Mouse (Mus musculus): Measurements from ENCODE around the gene Tmem150c.

The Tmem150c gene

GRCm38 (mm10) chr5:100097967-100098366, 61.6 kb downstream of the Tmem150c start:
- no peak for DNase-seq (ENCODE audit: extremely low spot score)

- DNase-seq (ENCODE audit: extremely low spot score) = no peak
Observed at GRCm38 (mm10) chr5:100096955-100097354, 62.7 kb downstream of the Tmem150c start.

GRCm38 (mm10) chr5:100091602-100092001, 68.0 kb downstream of the Tmem150c start:
- DNase-seq (ENCODE audit: extremely low spot score) = peak; percentile 32

GRCm38 (mm10) chr5:100091263-100091594, 68.4 kb downstream of the Tmem150c start:
- no peak for DNase-seq (ENCODE audit: extremely low spot score)

- DNase-seq (ENCODE audit: extremely low spot score) = no peak
Observed at GRCm38 (mm10) chr5:100090515-100091262, 68.9 kb downstream of the Tmem150c start.

- no peak for DNase-seq (ENCODE audit: extremely low spot score)
Observed at GRCm38 (mm10) chr5:100085097-100085496, 74.5 kb downstream of the Tmem150c start.

GRCm38 (mm10) chr5:100083953-100084562, 75.5 kb downstream of the Tmem150c start:
- no peak for DNase-seq (ENCODE audit: extremely low spot score)

GRCm38 (mm10) chr5:100082006-100082405, 77.6 kb downstream of the Tmem150c start:
- DNase-seq (ENCODE audit: extremely low spot score) = no peak

GRCm38 (mm10) chr5:100079931-100080275, 79.7 kb downstream of the Tmem150c start:
- no peak for DNase-seq (ENCODE audit: extremely low spot score)

- peak; percentile 53 for DNase-seq (ENCODE audit: extremely low spot score)
Observed at GRCm38 (mm10) chr5:100079040-100079930, 80.3 kb downstream of the Tmem150c start.

- no peak for DNase-seq (ENCODE audit: extremely low spot score)
Observed at GRCm38 (mm10) chr5:100074571-100074970, 85.0 kb downstream of the Tmem150c start.

- DNase-seq (ENCODE audit: extremely low spot score) = no peak
Observed at GRCm38 (mm10) chr5:100072557-100072956, 87.1 kb downstream of the Tmem150c start.

GRCm38 (mm10) chr5:100071541-100071940, 88.1 kb downstream of the Tmem150c start:
- DNase-seq (ENCODE audit: extremely low spot score) = no peak

- DNase-seq (ENCODE audit: extremely low spot score) = peak; percentile 84
Observed at GRCm38 (mm10) chr5:100070255-100070654, 89.4 kb downstream of the Tmem150c start.

GRCm38 (mm10) chr5:100069526-100069925, 90.1 kb downstream of the Tmem150c start:
- no peak for DNase-seq (ENCODE audit: extremely low spot score)

- no peak for DNase-seq (ENCODE audit: extremely low spot score)
Observed at GRCm38 (mm10) chr5:100067579-100067978, 92.0 kb downstream of the Tmem150c start.

GRCm38 (mm10) chr5:100060876-100061275, 98.7 kb downstream of the Tmem150c start:
- DNase-seq (ENCODE audit: extremely low spot score) = no peak

GRCm38 (mm10) chr5:100059326-100059725, 100.3 kb downstream of the Tmem150c start:
- DNase-seq (ENCODE audit: extremely low spot score) = no peak

- no peak for DNase-seq (ENCODE audit: extremely low spot score)
Observed at GRCm38 (mm10) chr5:100058729-100059128, 100.9 kb downstream of the Tmem150c start.

- no peak for DNase-seq (ENCODE audit: extremely low spot score)
Observed at GRCm38 (mm10) chr5:100057461-100058209, 102.0 kb downstream of the Tmem150c start.

- DNase-seq (ENCODE audit: extremely low spot score) = no peak
Observed at GRCm38 (mm10) chr5:100055866-100056369, 103.7 kb downstream of the Tmem150c start.
